Mouse (Mus musculus) right cerebral cortex, adult 18-20 months (tissue): Measurements from ENCODE around the gene Gpr153.
"Not testable (repeated sequence)": the region's sequence is repeated elsewhere in the genome, so short reads cannot be mapped to it uniquely, and the experiment has no call there.

Source experiments
- DNase-seq: peaks from one replicate; pipeline ENCODE4 v3.0.0; 2022; ENCODE audit warnings: mixed read lengths

Gpr153 gene

DNA sequence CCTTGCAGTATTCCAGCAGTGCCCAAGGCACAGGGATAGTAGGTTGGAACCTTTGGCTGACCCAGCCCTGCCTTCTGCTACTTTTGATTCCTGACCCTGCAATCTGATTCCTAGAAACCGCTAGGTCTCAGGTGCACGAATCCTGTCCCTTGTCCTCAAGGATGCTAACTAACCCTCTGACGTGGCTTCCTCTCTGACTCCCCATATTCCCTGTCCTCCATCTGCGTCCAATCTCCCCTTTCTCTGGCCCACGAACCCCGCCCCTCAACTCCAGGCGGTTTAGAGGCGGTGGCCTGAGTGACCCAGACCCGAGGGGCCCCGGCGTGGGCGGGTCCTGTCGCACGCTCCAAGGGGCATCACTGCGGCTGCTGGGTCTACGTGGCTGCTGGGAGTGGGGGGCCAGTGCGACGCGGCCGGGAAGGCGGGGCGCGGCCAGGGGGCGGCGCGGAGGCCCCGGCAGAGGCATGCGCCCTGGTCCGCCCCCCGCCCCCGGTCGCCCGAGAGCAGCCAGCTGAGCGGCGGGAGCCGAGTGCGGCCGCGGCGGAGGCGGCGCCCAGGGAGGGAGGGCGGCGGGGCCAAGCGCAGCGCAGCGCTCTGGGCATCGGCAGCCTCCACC lies at the start of gene Gpr153:
Gene Gpr153, plus strand, starts transcription at position 612 of the 616 bp plus-strand sequence.
- DNase-seq = peak; percentile 63

DNA sequence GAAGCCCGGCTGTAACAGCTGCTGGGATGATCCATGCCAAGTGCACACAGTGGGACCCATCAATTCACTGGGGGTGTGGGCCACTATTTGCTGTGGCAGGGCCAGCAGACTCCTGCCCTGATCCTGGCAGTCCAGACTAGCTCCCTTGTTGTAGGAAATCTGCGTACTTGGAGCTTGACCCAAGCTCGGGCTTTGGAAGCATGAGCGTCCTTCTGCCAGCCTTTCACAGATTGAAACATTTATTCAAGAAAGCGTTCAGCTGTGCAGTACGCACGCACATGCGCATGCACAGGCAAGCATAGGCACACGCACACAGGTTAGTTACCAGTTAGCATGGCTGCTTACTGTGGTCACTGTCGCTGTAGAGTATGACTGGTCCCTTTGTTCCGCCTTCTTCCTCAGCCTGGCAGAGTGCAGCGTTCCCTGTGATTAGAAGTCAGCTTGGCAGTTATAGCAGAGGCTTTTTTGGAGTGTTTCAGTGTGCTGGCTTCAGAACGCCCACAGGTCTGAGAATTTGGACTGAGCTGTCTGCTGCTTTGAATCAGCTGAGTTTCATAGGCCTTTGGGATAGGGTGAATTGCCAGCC lies 47.0 kb upstream of the Gpr153 start:
- DNase-seq = peak; percentile 88

DNA sequence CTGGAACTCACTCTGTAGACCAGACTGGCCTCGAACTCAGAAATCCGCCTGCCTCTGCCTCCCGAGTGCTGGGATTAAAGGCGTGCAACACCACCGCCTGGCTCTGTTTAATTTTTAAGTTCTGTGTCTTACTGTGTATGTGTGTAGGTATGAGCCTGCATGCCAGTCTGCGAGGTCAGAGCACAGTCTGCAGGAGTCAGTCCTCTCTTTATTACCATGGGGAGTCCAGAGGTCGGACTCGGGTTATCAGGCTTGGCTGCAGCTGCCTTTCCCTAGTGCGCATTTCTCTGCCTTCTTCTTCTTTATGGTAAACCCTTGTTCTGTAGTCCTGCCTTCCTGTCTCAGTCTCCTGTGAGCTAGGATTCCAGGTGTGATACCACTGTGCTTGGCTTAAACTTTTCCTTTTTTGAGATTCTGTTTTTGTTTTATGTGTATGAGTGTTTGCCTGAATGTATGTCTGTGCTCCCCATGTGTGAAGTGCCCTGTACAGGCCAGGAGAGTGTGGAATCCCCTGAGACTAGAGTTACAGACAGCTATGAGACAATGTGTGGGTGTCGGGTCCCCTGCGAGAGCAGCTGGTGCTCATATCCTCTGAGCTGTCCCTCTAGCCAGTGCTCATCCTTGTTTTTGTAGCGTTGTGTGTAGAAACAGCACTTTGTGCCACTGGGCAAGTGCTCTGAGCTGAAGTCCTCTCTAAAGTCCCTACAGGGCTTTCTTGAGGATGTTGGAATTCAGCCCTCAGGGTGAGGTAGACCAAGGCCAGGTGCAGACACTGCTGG lies 46.1 kb upstream of the Gpr153 start:
- DNase-seq = no peak

DNA sequence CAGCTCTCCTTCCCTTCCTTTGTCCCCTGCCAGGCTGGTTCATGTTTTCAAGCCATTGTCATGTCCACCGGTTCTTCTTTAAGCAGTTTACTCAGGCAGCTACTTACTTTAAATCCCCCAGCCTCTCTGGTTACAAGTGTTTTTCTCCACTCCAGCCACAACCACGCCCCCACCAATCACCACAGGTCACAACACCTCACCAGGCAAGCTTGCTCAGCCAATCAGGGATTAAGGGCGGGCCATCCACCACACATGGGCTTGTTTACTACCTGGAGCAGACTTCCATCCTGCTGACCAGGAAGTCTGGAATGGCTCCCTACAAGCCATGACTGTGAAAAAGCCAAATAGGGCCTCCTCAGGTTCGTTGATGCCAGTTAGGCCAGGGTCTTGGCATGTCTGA lies 43.7 kb upstream of the Gpr153 start:
- not testable (repeated sequence) for DNase-seq

DNA sequence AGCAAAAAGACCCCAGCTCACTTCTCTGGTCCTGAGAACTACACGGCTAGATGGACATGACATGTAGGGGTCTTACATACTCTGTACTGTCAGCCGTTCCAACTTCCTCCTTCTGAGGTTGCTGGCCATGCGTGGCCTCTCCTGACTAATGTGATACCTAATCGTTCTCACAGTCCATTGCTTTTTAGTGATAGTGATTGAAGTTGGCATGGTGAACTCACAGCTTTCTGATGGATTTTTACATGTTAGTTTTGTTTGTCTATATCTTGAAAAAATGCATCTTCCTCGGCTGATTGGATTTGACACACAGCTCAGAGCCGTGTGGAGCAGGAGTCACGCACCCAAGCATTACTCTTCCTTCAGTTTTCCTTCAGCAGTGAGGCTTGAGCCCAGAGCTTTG lies 42.7 kb upstream of the Gpr153 start:
- no peak for DNase-seq

DNA sequence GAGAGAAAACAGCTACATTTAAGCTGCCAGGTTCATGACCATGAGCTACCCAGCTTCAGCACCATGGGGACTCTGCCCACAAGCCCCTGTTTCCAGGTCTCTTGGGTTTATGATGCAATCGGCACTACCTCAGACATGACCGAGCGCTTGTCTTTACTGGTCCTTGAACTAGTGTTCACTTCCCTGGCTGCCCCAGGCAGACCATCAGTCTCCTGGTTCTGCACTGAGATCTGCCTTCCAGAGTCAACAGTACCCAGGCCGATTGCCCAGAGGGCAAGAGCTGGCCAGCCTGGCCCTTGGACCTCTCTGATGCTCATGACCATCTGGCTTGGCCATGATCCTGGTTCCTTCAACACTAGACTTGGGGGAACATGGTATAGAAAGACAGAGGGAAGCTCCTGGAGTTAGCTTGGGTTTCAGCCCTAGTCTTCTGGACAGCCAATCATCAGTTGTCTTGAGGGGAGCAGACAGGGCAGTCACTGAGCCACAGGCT lies 41.6 kb upstream of the Gpr153 start:
- no peak for DNase-seq

DNA sequence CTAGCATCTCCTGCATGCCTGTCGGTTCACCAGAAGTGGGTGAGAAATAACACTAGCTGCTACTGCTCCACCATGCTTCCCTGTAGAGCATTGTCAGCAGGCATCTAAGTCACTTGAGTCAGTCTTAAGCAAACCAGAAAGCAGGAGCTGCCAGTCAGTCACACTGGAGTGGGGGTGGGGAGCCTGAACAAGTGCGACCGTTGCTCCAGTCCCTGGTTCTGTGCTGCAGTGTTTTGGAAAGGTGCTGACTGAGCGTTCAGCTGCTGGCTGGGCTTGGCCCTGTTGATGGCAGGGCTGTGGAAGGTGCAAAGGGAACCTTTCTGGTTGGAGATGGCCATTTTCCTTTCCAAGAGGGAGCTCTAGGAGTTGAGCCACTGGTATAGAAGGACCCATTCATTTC lies 34.1 kb upstream of the Gpr153 start:
- no peak for DNase-seq

DNA sequence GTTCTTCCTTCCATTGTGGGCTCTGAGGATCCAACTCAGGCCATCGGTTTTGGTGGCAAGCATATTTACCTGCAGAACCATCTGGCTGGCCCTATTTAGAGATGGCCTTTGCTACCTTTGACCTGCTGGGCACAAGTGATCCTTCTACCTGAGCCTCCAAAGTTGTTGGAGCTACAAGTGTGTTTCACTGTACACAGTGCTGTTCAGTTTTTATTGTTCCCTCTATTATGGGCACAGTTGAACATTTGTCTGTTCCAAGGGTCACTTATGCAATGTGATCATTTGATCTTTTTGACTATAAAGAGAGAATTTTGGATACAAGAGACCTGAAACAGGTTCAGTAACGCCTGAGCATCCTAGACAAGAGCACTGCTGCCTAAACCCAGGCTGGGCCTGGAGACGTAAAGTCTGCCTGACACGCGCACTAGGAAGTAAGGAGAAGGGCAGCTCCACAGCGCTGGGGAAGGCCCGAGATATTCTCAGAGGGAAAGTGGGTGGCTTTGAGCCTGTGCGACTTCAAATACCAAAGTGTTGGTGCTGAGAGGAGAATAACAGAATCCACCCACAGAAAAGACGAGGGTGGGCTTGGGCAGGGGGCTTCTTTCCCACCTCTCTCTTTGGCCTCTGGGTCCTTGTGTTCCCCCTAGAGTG lies 30.7 kb upstream of the Gpr153 start:
- DNase-seq = no peak

DNA sequence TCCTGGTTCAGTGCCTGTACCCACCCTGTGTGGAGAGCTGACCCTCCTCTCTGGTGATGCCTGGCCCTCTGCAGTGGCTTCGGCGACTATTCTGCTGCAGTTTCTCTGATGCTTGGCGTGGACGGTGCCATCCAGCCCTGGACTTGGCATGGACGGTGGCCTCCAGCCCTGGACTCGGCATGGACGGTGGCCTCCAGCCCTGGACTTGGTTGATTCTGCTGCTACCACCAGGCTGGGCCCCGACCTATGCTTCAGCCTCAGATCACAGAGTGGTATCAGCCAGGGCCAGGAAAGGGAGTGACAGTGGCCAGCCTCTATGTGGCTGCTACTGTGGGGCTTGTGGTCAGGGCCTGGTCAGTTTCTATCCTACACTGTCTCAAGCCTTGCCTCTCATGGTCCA lies 30.1 kb upstream of the Gpr153 start:
- DNase-seq = no peak

DNA sequence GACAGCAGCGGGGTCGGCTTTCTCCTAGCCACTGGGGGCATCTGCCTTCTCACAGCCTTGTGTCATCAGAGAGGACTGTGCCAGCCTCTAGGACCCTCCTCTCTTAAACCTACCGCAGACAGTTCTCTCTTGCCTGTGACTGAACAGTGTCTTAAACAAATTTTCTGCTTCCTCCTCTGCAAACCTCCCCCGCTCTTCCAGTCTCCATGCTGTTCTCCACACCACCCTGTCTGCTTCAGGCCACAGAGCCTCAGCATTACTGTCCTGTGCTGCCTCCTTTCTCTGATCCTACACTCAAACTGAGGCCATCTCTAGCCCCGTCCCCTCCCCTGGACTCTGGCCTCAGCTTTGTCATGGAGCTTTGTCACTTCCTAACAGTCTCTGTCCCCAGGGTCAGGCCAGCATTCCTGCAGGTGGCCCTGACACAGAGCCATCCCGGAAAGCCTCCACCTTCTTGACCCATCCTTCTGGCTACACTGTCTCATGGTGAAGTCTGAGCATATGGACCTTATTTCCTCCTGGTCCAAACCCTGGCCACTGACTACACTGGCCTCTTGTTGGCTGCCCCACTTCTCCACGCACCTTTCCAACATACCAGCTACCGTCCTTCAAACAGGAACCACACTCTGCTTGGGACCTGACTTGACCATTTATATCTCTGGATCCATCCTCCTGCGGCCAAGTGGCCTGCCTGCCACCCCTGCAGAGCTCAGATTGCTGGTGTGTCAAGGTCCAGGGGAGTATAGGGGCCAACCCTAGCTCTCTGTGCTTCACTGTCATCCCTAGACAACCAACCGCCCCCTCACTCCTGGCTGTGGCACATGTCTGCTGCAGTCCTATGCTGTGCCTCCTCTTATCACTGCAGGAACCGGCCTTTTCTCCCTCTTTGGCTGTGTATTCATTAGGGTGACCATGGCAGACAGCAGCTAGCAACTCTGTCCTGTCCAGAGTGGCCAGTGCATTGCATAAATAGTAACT lies 29.2 kb upstream of the Gpr153 start:
- no peak for DNase-seq

DNA sequence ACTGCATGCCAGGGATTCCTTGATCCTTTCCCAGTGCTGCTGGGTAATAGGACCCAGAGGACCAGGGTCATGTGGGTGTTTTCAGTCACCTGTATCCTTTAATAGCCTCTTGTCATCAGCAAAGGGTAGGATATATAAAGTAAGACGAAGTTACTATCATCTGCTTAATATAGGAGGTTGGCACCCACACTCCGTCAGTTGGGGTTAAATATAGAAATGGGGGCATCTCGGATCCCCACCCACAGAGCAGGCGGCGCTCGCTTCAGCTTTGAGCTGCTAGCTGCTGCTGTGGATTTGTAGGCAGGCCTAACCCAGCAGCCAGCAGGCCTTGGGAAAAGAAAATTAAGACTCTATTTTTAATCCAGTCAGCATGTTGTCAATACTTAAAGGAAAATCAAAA lies 28.0 kb upstream of the Gpr153 start:
- peak; percentile 86 for DNase-seq

DNA sequence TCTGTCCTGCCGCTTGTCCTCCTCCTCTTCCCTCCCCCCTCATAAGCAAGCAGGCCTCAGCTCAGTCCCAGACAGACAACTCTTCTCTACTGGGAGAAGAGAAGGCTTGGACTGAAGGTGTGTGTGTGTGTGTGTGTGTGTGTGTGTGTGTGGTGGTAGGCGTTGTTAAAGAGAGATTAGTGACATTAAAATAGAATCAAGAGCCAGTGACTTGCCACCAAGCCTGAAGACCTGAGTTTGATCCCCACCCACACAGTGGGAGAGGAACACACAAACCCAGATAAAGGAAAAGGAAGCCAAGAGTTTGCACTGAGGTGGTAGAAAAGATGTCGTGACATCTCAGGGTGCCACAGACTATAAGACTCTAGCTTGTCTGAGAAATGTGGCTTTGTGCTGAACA lies 26.8 kb upstream of the Gpr153 start:
- no peak for DNase-seq

DNA sequence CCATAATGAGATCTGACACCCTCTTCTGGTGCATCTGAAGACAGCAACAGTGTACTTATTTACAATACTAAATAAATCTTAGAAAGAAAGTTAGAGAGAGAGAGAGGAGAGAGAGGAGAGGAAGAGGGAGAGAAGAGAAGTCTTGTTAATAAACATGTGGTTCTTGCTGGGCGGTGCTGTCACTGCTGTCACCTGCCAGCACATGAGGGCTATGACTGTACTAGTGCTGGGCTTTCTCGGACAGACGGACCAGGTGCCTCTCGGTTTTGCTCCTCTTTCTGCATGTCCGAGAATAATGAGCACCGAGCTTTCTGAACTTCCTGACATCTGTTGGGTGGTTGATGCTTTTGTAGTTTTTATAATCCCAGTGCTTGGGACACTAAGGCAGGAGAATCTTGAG lies 23.4 kb upstream of the Gpr153 start:
- DNase-seq = no peak

DNA sequence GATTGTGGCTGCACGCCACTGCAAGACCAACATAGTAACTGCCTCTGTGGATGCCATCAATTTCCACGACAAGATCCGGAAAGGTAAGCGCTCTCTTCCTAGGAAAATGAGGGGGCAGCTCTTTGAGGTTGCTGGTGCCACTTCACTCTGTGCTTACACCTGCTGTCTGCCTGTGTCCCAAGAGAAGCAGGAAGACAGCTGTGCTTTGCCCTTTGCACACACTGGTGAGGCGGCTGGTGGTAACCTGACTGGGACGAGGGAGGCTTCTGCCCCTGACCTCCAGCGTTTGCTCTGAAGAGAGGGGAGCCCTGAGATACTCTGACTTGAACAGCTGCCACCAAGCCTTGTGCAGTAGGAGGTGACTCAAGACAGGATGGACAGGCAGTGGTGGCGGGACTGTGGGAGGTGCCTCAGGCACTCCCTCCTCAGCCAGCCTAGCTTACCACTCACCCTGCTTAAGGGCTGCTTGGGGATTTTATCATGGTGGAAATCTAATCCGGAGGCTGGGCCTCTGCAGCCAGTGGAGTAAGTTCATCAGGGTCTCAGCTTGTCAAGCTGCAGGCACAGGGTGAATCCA lies 20.8 kb upstream of the Gpr153 start:
- no peak for DNase-seq

DNA sequence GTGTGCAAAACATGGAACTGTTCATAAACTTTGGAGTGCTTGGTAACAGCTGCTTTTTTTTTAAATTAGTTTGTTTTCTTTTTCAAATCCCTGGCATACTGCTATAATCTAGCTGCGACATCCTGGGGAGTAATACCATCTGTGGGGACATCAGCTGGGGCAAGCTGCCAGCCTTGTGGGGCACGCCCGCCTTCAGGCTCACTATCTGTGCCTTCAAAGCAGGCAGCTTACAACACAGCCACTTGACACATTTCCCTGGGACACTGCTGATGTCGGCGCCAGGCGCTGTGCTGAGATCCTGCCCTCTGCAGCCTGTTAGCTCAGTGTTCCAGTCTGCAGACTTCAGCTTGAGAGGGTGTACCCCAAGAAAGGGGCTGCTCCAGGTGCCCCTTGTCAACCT lies 17.0 kb upstream of the Gpr153 start:
- DNase-seq = peak; percentile 85

DNA sequence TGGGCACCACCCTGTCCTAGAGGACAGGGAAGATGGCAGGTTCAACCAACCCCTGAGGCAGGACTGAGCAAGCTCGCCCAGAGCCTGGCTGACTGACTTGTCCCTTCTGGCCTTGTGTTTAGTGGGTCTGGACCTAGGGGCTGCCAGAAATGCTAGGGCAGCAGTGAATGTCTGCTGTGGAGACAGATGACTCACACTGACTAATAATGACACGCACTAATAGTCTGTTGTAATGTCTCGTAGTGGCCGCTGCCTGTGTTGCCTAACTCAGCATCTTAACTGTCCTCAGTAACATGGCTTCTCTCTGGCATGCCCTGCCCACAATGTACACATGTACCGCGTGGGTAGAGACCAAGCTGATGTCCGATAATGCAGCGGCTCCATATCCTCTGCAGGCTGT lies 13.6 kb upstream of the Gpr153 start:
- no peak for DNase-seq

DNA sequence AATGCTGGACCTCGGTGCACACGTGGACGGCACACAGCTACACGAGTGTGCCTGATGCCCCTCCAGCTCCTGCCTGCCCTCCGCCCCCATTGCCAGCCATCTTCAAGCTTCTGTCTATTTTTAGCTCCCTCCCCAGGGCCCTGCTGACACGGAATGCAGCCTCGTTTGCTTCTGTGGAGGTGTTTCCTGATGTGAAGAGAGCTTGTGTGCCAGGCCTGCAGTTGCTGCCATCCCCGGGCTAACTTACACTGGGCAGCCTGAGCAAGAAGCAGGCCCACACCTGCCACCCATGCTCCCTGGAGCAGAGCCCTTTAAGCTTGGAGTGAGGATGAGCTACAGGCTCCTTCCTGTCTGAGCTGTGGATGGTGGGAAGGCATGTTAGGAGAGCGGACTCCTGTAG lies 11.8 kb upstream of the Gpr153 start:
- no peak for DNase-seq

DNA sequence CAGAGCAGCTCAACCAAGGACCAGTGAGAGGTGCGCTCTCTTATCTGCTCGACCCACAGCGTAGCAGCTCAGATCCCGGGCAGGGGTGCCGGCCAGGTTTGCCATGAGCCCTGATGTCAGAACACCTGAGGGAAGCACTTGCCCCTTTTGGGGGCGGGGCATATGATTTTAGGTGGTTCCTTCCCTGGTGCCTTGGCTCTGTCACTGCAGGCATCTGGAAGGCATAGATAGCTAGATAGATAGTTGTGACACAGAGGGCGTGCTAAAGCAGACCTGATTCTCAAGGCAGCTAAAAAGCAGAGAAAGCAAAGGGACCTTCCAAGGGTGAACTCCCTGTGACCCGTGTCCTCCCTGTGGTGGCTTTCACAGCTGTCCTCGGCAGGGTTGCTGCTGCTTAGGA lies 10.9 kb upstream of the Gpr153 start:
- DNase-seq = no peak

DNA sequence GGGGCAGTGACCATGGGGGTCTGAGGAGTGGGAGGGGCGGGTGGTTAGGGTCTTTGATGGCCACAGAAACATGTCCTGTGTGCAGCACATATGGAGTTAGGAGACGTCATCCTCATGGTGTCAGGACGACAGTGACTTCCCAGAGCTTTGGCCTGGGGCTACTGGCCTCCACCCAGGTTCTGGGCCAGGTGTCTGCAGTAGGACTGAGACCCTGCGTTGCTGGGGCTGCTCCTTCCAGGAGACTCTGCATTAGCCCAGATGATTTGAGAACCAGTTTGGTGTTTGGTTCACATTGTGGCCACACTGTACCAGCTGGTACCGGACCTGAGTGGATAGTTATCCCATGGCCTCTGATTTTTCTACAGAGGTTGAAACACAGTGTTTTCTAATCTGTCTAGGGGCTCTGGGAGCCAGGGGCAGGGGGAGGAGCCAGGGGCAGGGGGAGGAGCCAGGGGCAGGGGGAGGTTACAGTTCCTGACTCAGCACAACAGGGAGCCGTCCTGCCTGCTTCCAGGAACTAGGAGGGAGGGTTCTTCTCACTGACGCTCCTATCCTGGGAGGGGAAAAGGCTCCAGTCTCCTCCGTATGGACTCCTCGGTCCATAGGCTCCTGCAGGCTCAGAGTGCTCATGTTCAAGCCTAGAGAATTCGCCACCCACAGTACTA lies 10.4 kb upstream of the Gpr153 start:
- DNase-seq = no peak

DNA sequence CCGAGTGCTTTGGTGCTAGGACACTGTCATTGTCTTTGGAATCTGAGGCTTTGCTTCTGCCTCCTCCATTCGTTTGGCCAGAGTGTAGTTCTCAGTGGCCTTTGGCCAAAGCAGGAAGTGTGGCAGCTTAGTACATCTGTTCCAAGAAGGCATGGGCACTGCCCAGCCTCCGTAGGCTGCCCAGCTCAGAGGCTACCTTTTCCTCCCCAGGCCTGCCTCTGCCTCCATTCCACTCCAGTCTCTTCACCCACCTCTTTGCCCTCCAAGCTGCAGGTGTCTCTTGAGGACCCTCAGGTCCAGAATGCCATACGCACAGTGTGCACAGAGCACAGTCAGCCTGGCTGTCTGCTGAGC lies 9.9 kb upstream of the Gpr153 start:
- no peak for DNase-seq

DNA sequence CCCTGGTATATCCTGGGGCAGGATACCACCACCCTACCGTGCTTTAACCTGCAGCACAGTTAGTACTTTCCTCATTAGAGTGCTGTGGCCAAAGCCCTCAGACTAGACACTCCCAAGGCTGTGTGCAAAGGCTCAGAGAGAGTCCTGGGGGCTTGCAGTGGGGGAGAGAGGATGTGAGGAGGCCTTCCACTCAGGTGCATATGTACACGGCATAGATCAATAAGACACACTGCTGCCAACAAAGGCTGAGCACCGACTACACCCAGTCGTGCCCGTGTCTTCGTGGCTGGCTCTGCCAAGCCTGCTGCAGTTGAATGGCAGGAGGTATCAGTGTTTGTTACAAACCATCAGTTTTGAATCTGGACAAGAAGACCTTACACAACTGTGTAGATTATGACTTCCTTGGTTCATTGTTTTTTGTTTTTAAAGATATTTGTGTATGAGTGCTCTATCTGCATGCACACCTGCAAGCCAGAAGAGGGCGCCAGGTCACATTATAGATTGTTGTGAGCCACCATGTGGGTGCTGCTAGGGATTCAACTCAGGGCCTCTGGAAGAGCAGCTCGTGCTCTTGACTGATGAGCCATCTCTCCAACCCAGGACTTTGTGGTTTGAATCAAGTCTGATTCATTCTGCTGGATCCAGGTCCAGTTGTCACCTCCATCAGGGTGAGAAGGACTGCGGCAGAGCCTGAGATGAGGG lies 9.0 kb upstream of the Gpr153 start:
- DNase-seq = no peak
